Mouse (Mus musculus): ENCODE data around the gene Abca8a. TPM values are rescaled to one million over a fixed set of nuclear protein-coding genes. Genes with fewer than 3 reads are reported as not detected.

Abca8a gene
- polyA plus RNA-seq, 1 experiment from 2014 or later, result not detected

DNA sequence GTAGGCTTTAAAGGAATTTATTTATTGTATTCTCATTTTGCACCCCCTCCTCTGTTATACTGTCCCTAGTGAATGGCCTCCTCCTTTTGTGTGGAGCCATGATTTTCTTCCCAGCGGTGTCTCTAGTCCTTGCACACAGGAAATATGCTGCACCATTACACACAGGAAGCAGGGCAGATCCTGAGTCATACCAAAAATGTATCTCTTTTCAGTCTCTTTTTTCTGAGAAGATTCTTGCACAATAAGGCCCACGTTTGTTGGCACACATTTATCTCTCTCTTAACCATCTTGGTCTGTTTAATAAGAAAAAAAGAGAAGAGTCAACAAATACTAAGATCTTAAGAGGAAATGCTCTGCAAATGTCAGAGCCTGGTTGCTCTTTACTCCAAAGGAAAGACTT, 4.5 kb downstream of the Abca8a start:
- Histone ChIP-seq H3K27ac (ENCODE audit: low read depth, low read length) (no peak overlapping the region), H3K9me3 (ENCODE audit: control insufficient read depth, low read length) (no peaks in the 10 kb centered on the region), H3K9ac (ENCODE audit: low read length) (no peak overlapping the region), H3K36me3 (ENCODE audit: control insufficient read depth, insufficient read depth, low read length) (no peaks in the 10 kb centered on the region), H3K4me2 (no peak overlapping the region), H3K27me3 (ENCODE audit: control insufficient read depth, insufficient read depth, low read length) (no peaks in the 10 kb centered on the region), H3K4me3 (ENCODE audit: low read depth, low read length) (no peak overlapping the region), H3K4me1 (ENCODE audit: control insufficient read depth, insufficient read depth, low read length) (no peaks in the 10 kb centered on the region)
- ATAC-seq (ENCODE audit: low FRiP score) (no peak), DNase-seq (ENCODE audit: low spot score, missing footprints) (no peak)
- 82% methylated on average over 2 of the region's 2 CpGs for WGBS

DNA sequence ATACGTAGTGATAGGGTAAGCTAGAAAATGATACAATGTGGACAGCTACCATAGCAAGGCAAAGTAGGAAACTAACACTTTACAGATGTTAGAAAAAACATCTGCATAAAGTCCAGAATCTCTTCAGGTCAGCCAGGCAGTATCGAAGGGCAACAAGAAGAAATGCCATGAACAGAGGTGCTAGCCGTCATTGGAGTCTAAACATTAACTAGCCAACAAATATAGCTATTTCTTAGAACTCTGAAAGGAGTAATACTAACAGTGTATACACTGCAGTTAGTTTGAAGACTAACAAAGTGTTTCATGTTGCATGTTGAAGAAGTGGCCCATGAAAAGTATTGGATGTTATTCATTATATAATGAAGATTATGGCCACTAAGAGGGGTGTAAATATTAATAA, 23.6 kb downstream of the Abca8a start:
- DNase-seq (ENCODE audit: low spot score, missing footprints), result no peak
- Histone ChIP-seq H3K4me1 (ENCODE audit: control insufficient read depth, insufficient read depth, low read length) (no peaks in the 10 kb centered on the region), H3K4me3 (ENCODE audit: low read depth, low read length) (no peak overlapping the region), H3K9me3 (ENCODE audit: control insufficient read depth, low read length) (no peaks in the 10 kb centered on the region), H3K27ac (ENCODE audit: low read depth, low read length) (no peak overlapping the region), H3K9ac (ENCODE audit: low read length) (no peak overlapping the region), H3K4me2 (no peak overlapping the region), H3K36me3 (ENCODE audit: control insufficient read depth, insufficient read depth, low read length) (no peaks in the 10 kb centered on the region), H3K27me3 (ENCODE audit: control insufficient read depth, insufficient read depth, low read length) (no peaks in the 10 kb centered on the region)
- no peak for ATAC-seq (ENCODE audit: low FRiP score)
- WGBS, result 87% methylated on average over 3 of the region's 3 CpGs

DNA sequence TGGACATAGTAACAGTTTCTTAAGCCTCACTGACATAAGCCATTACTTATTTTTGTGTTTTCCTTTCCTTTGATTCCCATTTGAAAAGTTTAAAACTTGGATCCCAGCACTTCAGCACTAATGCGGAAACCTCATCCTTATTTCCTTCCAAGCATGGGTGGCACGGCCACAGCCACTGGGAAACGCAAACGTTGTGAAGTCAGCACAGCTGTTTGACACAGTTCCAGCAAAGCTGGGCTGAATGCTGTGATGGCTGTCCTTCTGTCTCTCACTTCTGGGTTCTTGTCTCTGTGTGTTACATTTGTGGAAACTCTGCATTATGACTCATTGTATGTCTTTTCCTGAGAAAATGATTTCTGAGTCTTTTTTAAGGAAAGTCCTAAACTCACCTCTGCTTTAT, 34.7 kb downstream of the Abca8a start:
- WGBS, result 76% methylated on average over 4 of the region's 4 CpGs
- no peak for ATAC-seq (ENCODE audit: low FRiP score)
- Histone ChIP-seq H3K9ac (ENCODE audit: low read length) (no peak overlapping the region), H3K27ac (ENCODE audit: low read depth, low read length) (no peak overlapping the region), H3K4me1 (ENCODE audit: control insufficient read depth, insufficient read depth, low read length) (no peaks in the 10 kb centered on the region), H3K4me3 (ENCODE audit: low read depth, low read length) (no peak overlapping the region), H3K36me3 (ENCODE audit: control insufficient read depth, insufficient read depth, low read length) (no peaks in the 10 kb centered on the region), H3K27me3 (ENCODE audit: control insufficient read depth, insufficient read depth, low read length) (no peaks in the 10 kb centered on the region), H3K4me2 (no peak overlapping the region), H3K9me3 (ENCODE audit: control insufficient read depth, low read length) (no peaks in the 10 kb centered on the region)
- DNase-seq (ENCODE audit: low spot score, missing footprints), result no peak

DNA sequence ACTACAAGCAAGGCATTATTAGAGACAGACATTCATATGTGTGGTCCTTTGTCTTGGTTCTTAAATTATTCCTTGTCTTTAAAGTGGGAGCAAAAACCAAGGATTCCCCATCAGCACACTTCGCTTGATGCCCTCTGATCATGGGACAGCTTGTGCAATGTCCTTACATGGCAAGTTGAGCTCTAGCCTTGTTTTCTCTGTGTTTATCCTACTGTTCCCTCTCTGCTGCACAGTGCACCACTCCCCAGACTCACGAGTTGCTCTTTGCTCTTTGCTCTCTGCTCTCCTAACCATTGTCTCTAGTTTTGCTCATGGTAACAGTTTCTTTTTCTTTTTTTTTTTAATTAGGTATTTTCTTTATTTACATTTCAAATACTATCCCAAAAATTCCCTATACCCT, 35.7 kb downstream of the Abca8a start:
- Histone ChIP-seq H3K4me2 (no peak overlapping the region), H3K27ac (ENCODE audit: low read depth, low read length) (no peak overlapping the region), H3K9me3 (ENCODE audit: control insufficient read depth, low read length) (no peaks in the 10 kb centered on the region), H3K4me1 (ENCODE audit: control insufficient read depth, insufficient read depth, low read length) (no peaks in the 10 kb centered on the region), H3K36me3 (ENCODE audit: control insufficient read depth, insufficient read depth, low read length) (no peaks in the 10 kb centered on the region), H3K4me3 (ENCODE audit: low read depth, low read length) (no peak overlapping the region), H3K9ac (ENCODE audit: low read length) (no peak overlapping the region), H3K27me3 (ENCODE audit: control insufficient read depth, insufficient read depth, low read length) (no peaks in the 10 kb centered on the region)
- 71% methylated on average over 2 of the region's 2 CpGs for WGBS
- ATAC-seq (ENCODE audit: low FRiP score) (no peak), DNase-seq (ENCODE audit: low spot score, missing footprints) (no peak)

DNA sequence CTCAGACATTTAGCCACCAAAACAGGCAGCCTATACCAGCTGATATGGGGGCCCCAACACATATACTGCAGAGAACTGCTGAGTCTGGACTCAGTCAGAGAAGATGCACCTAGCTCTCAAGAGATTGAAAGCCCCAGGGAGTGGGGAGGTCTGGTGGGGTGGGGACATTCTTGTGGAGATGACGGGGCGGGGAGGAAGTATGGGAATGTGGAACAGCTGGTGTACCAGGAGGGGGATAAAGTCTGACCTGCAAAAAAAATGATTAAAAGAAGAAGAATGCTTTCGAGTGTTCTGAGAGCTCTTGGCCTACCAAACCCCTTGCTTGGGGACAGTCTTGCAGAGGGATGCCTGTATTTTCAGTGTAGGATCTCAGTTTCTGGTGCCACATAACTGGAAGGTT, 42.1 kb downstream of the Abca8a start:
- no peaks in the 10 kb centered on the region for H3K36me3 ChIP-seq (ENCODE audit: control insufficient read depth, insufficient read depth, low read length)
- no peak for ATAC-seq (ENCODE audit: low FRiP score)
- WGBS, result 67% methylated on average over 3 of the region's 3 CpGs

DNA sequence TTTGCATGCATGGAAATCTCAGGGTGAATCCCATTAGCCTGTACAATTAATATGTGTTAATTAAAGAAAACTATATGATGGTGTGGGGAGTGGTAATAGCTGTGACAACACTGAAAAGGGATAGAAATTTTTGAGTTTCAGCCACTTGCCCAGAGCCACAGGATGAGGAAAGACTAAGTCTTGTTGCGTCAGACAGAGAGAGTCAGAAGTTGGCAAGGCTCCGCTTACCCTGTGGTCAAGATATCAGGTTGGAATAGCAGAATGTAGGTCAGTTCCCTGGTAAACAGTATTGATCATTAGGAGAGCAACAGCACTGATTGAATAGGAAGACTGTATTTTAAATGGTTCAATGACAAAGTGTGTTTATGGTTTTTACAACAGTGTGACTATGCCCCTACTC, 58.0 kb downstream of the Abca8a start:
- H3K27ac ChIP-seq (ENCODE audit: low read depth, low read length), result no peak overlapping the region
- no peak overlapping the region for H3K9ac ChIP-seq (ENCODE audit: low read length)
- no peak for ATAC-seq (ENCODE audit: low FRiP score)
- WGBS, result 95% methylated on average over 2 of the region's 2 CpGs
- H3K4me2 ChIP-seq, result no peak overlapping the region
- H3K27me3 ChIP-seq (ENCODE audit: control insufficient read depth, insufficient read depth, low read length), result no peaks in the 10 kb centered on the region
- H3K36me3 ChIP-seq (ENCODE audit: control insufficient read depth, insufficient read depth, low read length), result no peaks in the 10 kb centered on the region
- H3K9me3 ChIP-seq (ENCODE audit: control insufficient read depth, low read length), result no peaks in the 10 kb centered on the region
- no peaks in the 10 kb centered on the region for H3K4me1 ChIP-seq (ENCODE audit: control insufficient read depth, insufficient read depth, low read length)
- no peak overlapping the region for H3K4me3 ChIP-seq (ENCODE audit: low read depth, low read length)
- DNase-seq (ENCODE audit: low spot score, missing footprints), result no peak

More for the DNA sequence above, 42.1 kb downstream of the Abca8a start:
- H3K27me3 ChIP-seq (ENCODE audit: control insufficient read depth, insufficient read depth, low read length), result no peaks in the 10 kb centered on the region
- no peak for DNase-seq (ENCODE audit: low spot score, missing footprints)
- no peak overlapping the region for H3K4me2 ChIP-seq
- no peak overlapping the region for H3K9ac ChIP-seq (ENCODE audit: low read length)
- H3K4me3 ChIP-seq (ENCODE audit: low read depth, low read length), result no peak overlapping the region
- H3K27ac ChIP-seq (ENCODE audit: low read depth, low read length), result no peak overlapping the region
- H3K9me3 ChIP-seq (ENCODE audit: control insufficient read depth, low read length), result no peaks in the 10 kb centered on the region; the same call in 1 of the 2 replicates
- no peaks in the 10 kb centered on the region for H3K4me1 ChIP-seq (ENCODE audit: control insufficient read depth, insufficient read depth, low read length)

DNA sequence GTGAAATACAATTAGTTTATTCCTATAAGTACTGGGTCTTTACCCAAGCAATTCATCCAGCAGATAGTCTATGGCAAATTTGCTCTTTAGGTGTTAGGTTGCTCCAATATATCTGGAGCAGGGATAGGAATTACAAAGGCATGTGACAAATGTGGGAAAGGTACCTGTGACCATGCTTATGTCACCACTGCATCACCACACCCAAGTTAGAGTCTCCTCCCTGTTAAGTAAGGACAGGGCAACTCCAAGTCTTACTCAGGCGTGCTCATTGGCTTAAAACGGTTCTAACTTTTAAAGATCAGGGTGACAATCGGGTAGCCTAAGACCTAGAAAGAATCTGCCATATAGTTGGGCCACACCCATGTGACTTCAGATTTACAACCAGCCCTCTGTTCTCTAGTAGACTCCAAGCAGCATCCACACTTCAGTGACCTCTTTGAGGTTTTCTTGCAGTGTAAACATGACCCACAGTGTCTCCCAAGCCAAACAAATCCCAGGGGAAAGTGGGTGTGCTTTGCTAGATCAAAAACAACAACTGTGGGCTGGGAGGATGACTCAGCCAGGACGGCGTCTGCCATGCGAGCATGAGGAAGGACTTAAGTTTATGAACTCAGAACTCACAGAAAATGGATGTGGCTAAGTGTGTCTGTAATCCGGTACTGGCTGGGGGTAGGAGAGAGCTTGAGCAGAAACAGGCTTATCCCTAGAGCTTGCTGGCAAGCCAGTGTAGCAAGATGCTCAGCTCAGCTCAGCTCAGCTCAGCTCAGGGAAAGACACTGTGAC, 66.7 kb downstream of the Abca8a start:
- Histone ChIP-seq H3K9ac (ENCODE audit: low read length) (no peak overlapping the region), H3K36me3 (ENCODE audit: control insufficient read depth, insufficient read depth, low read length) (no peaks in the 10 kb centered on the region), H3K4me2 (no peak overlapping the region), H3K27me3 (ENCODE audit: control insufficient read depth, insufficient read depth, low read length) (no peaks in the 10 kb centered on the region), H3K4me1 (ENCODE audit: control insufficient read depth, insufficient read depth, low read length) (no peaks in the 10 kb centered on the region), H3K27ac (ENCODE audit: low read depth, low read length) (no peak overlapping the region), H3K4me3 (ENCODE audit: low read depth, low read length) (no peak overlapping the region), H3K9me3 (ENCODE audit: control insufficient read depth, low read length) (no peaks in the 10 kb centered on the region)
- 68% methylated on average over 7 of the region's 7 CpGs for WGBS
- no peak for ATAC-seq (ENCODE audit: low FRiP score)
- no peak for DNase-seq (ENCODE audit: low spot score, missing footprints)

DNA sequence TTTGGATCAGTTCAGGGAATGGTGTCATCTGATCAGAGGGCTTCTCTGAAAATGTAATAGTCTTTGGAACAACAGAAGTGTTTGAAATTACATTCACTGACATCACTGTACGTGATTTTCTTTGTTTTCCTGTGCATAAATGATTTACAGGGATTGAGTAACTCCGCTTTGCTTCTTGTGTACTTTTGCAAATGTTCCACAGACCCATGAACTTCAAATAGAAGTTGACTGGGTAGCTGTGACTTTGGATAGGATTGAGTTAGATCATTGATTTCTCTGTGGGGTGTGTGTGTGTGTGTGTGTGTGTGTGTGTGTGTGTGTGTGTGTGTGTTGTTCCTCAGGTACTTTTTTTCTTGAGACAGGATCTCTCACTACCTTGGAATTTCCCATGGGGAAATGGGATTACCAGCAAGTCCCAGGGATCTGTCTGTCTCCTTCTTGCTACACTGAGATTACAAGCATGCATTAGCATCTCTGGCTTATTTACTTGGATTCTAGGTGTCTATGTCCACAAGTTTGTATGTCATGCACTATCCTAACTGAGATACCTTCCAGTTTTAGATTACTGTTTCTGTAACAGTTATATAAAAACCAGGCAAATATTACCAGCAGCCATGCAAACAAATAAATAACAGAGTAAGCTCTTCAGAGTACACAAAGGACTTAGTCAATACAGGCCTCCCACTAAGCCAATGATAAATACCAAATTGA, 84.8 kb downstream of the Abca8a start:
- Histone ChIP-seq H3K27ac (ENCODE audit: low read depth, low read length) (no peak overlapping the region), H3K9me3 (ENCODE audit: control insufficient read depth, low read length) (no peaks in the 10 kb centered on the region), H3K9ac (ENCODE audit: low read length) (no peak overlapping the region), H3K36me3 (ENCODE audit: control insufficient read depth, insufficient read depth, low read length) (no peaks in the 10 kb centered on the region), H3K4me1 (ENCODE audit: control insufficient read depth, insufficient read depth, low read length) (no peaks in the 10 kb centered on the region), H3K4me3 (ENCODE audit: low read depth, low read length) (no peak overlapping the region), H3K4me2 (no peak overlapping the region), H3K27me3 (ENCODE audit: control insufficient read depth, insufficient read depth, low read length) (no peaks in the 10 kb centered on the region)
- 75% methylated on average over 2 of the region's 2 CpGs for WGBS
- ATAC-seq (ENCODE audit: low FRiP score) (no peak), DNase-seq (ENCODE audit: low spot score, missing footprints) (no peak)

DNA sequence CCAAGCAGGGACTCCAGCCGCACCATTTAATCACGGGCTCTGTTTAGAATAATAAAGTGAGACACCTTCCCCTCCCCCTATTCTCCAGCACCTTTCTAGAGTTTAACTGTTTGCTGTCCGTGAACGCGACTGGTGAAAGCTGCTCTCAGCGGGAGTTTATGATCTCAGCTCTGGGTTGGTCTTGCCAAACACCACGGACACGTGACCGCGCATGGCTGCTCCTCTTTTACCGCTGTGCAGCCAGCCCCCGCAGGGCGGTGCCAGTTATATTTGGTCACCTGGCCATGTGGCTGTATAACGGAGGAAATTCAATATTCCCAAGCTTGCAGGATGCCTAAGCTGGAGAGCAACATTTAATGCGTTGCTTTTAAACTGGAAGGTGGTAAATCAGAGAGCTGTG, 100.2 kb downstream of the Abca8a start, which contains the start of gene Abca8b:
Gene Abca8b, minus strand, starts transcription at position 222 of the 400 bp plus-strand sequence.
- Histone ChIP-seq H3K4me1 (ENCODE audit: control insufficient read depth, insufficient read depth, low read length) (0 out of 2 replicates have a peak, but pooled peaks cover 2% of the 10 kb centered on the region), H3K4me3 (ENCODE audit: low read depth, low read length) (peak within 1 kb of the TSS; percentile 27), H3K27me3 (ENCODE audit: control insufficient read depth, insufficient read depth, low read length) (no peaks in the 10 kb centered on the region), H3K9me3 (ENCODE audit: control insufficient read depth, low read length) (no peaks in the 10 kb centered on the region), H3K4me2 (peak within 1 kb of the TSS; percentile 49), H3K27ac (ENCODE audit: low read depth, low read length) (no peak within 1 kb of the TSS), H3K36me3 (ENCODE audit: control insufficient read depth, insufficient read depth, low read length) (no peaks in the 10 kb centered on the region), H3K9ac (ENCODE audit: low read length) (peak within 1 kb of the TSS; percentile 4; the same call in 1 of the 2 replicates)
- DNase-seq (ENCODE audit: low spot score, missing footprints) (peak; percentile 94), ATAC-seq (ENCODE audit: low FRiP score) (peak; percentile 97)
- WGBS, result 0% methylated on average over 15 of the region's 15 CpGs

Data from midbrain, embryonic 11.5 days (tissue).